Mouse (Mus musculus): ENCODE measurements around the gene Sppl3. TPM values are rescaled to one million over a fixed set of nuclear protein-coding genes. Genes with fewer than 3 reads are reported as not detected.

Gene Sppl3
- total RNA-seq, 2 experiments from 2014 or later: 20.1 to 20.8 TPM

- no peak for TF ChIP-seq CTCF (IDR thresholded peaks at IDR 0.05)
- Histone ChIP-seq H3K4me3 (no peak overlapping the region), H3K27ac (no peak overlapping the region)
- intact Hi-C loops (cut with DNase I): no loop called here
- no peak for DNase-seq
Measured at GRCm38 (mm10) chr5:114973131-114973530, 37.8 kb upstream of the Sppl3 start.

DNA sequence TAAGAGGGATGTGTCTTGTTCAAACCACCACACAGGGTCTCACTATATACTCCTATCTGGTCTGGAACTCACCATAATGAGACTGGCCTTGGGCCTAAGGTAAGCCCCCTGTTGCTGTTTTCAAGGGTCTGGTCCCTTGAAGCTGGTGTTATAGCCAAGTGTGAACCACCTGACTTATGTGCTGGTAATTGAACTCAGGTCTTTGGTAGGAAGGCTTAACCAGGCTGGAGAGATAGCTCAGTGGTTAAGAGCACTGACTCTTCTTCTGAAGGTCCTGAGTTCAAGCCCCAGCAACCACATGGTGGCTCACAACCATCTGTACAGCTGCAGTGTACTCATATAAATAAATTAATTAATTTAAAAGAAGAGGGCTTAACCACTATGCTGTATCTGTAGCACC is 34.0 kb upstream of the Sppl3 start:
- intact Hi-C loops (cut with DNase I): loop anchor here (5.0 kb wide), 2 partner anchors 210 to 260 kb away; partner anchors contain the start of gene Pop5

DNA sequence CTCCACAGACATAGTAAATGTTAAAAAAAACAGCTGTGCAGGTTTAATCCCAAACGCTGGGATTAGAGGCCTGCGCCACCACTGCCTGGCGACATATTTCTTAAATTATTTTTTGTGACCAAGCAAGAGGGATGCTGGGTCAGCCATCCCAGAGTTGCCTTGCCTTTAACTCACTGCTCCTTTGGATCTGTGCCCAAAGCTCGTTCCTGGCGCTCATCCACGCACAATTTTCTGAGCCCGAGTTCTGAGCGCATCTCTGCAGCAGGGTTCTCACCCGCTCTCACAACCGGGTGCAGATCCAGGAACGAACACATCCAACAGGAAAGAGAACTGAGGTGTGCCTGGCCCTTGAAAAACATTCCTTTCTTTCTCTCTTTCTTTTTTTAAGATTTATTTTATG is 32.5 kb upstream of the Sppl3 start:
- Histone ChIP-seq H3K27ac (no peak overlapping the region), H3K4me3 (no peak overlapping the region)
- DNase-seq: peak; percentile 35
- TF ChIP-seq CTCF (IDR thresholded peaks at IDR 0.05): no peak
- intact Hi-C loops (cut with DNase I): loop anchor here (5.0 kb wide), 2 partner anchors 209 to 259 kb away; partner anchors contain the start of gene Pop5

More for the DNA sequence above, 34.0 kb upstream of the Sppl3 start:
- no peak overlapping the region for H3K4me3 ChIP-seq
- TF ChIP-seq CTCF (IDR thresholded peaks at IDR 0.05): no peak
- no peak for DNase-seq
- H3K27ac ChIP-seq: no peak overlapping the region

DNA sequence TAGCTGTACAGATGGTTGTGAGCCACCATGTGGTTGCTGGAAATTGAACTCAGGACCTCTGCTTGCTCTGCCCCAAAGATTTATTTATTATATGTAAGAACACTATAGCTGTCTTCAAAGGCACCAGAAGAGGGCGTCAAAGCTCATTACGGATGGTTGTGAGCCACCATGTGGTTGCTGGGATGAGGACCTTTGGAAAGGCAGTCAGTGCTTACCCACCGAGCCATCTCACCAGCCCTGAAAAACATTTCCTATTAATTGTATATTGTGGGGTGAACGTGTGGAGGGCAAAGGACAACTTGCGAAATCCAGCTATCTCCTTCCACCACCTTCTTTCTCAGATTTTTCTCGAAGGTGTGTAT is 32.1 kb upstream of the Sppl3 start:
- Histone ChIP-seq H3K4me3 (peak overlapping the region; percentile 79), H3K27ac (no peak overlapping the region)
- DNase-seq: no peak
- intact Hi-C loops (cut with DNase I): loop anchor here (1.0 to 5.0 kb wide), 3 partner anchors 97 to 258 kb away; partner anchors contain the start of gene Pop5
- TF ChIP-seq CTCF (IDR thresholded peaks at IDR 0.05): no peak

GRCm38 (mm10) chr5:114979250-114980121 is 31.5 kb upstream of the Sppl3 start:
- no peak; the same call in none of the 2 replicates for TF ChIP-seq CTCF (IDR thresholded peaks at IDR 0.05)
- intact Hi-C loops (cut with DNase I): loop anchor here (1.0 to 5.0 kb wide), 3 partner anchors 97 to 258 kb away; partner anchors contain the start of gene Pop5
- Histone ChIP-seq H3K4me3 (peak overlapping the region; percentile 79), H3K27ac (peak overlapping the region; percentile 77)
- peak; percentile 69 for DNase-seq

GRCm38 (mm10) chr5:114980122-114980748 is 30.7 kb upstream of the Sppl3 start:
- peak; percentile 28 for DNase-seq
- H3K27ac ChIP-seq: peak overlapping the region; percentile 77
- peak overlapping the region; percentile 79 for H3K4me3 ChIP-seq
- intact Hi-C loops (cut with DNase I): no loop called here
- no peak for TF ChIP-seq CTCF (IDR thresholded peaks at IDR 0.05)

DNA sequence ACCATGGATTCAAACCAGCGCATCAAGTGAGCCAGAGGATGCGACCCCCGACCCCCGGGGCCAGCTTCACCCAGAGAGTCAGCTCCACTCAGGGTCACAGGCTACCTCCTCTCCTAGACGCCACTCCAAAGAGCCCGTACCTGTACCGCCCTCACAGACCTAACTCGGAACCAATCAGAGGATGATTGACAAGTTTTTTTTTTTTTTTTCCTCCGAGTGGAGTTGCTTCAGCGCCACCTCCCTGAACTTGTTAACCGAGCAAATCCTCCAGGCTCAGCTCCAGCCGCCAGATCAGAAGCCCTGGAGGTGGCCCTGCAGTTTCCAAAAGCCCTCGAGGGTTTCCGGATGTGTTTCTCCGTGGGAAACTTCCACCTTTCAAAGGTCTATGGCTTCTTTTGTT is 28.9 kb upstream of the Sppl3 start:
- Histone ChIP-seq H3K4me3 (no peak overlapping the region), H3K27ac (no peak overlapping the region)
- DNase-seq: no peak
- intact Hi-C loops (cut with DNase I): no loop called here
- no peak for TF ChIP-seq CTCF (IDR thresholded peaks at IDR 0.05)

GRCm38 (mm10) chr5:114985074-114985473 is 25.9 kb upstream of the Sppl3 start:
- H3K4me3 ChIP-seq: no peak overlapping the region
- H3K27ac ChIP-seq: no peak overlapping the region
- TF ChIP-seq CTCF (IDR thresholded peaks at IDR 0.05): no peak
- intact Hi-C loops (cut with DNase I): no loop called here
- no peak for DNase-seq

DNA sequence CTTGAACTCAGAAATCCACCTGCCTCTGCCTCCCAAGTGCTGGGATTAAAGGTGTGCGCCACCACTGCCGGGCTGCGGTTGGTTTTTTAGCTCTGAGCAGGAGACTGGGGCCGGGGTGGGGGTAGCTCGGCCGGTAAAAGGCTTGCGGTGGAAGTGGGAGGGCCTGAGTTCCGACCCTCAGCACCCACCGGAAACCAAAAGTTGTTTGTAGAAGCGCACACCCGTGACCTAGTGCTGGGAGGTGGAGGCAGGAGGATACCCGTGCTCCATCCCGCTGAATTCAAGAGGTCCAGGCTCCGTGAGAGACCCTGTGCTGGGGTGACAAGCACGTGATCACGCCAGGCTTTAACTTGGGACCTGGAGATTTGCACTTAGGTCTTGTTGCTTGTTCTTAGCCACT is 14.5 kb upstream of the Sppl3 start:
- Histone ChIP-seq H3K4me3 (no peak overlapping the region), H3K27ac (no peak overlapping the region)
- no peak for DNase-seq
- intact Hi-C loops (cut with DNase I): no loop called here
- TF ChIP-seq CTCF (IDR thresholded peaks at IDR 0.05): no peak

DNA sequence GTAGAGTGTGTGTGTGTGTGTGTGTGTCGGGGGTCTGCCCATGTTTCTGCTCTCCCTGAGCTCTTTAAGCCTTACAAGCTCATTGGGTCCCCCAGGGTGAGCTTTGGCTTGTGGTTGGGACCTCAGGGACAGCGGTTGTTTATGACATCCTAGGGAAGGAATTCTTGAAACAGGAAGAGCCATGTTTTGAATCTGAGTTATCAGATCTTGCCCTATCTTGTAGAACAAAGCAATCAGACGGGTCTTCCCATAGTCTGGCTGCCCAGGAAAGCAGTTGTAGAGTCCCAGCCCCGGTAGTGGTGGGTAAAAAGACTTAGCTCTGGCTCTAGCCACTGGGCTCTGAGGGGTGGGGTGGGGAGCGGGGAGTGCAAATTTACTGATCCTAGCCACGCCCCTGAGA is 13.6 kb upstream of the Sppl3 start:
- no peak for DNase-seq
- TF ChIP-seq CTCF (IDR thresholded peaks at IDR 0.05): no peak
- intact Hi-C loops (cut with DNase I): no loop called here
- no peak overlapping the region for H3K4me3 ChIP-seq
- H3K27ac ChIP-seq: no peak overlapping the region

- no peak overlapping the region for H3K4me3 ChIP-seq
- no peak overlapping the region for H3K27ac ChIP-seq
- intact Hi-C loops (cut with DNase I): no loop called here
- no peak for TF ChIP-seq CTCF (IDR thresholded peaks at IDR 0.05)
- no peak for DNase-seq
Measured at GRCm38 (mm10) chr5:115000503-115000902, 10.4 kb upstream of the Sppl3 start.

- intact Hi-C loops (cut with DNase I): no loop called here
- Histone ChIP-seq H3K27ac (peak overlapping the region; percentile 78), H3K4me3 (no peak overlapping the region)
- peak; percentile 65 for DNase-seq
- TF ChIP-seq CTCF (IDR thresholded peaks at IDR 0.05): no peak
Measured at GRCm38 (mm10) chr5:115001464-115001863, 9.5 kb upstream of the Sppl3 start.

DNA sequence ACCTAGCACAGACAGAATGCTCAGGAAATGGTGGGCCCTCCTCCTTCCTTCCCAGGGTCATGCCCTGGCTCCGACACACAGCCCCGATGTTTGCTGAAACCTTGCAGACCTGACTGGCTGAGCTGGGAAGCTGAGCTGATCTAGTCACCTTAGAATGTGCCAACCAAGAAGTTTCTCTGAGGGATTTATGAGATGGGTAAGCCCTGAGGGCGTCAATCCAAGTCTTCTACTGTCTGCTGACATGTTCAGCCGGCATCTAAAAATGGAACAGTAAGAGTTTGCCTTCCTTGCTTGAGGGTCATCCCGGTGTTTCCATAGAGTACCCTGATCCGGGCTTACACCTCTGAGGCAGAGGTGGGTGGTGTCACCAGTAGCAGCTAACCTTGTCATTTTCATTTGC is 8.2 kb upstream of the Sppl3 start:
- intact Hi-C loops (cut with DNase I): no loop called here
- Histone ChIP-seq H3K4me3 (peak overlapping the region; percentile 46), H3K27ac (peak overlapping the region; percentile 78)
- DNase-seq: peak; percentile 63
- TF ChIP-seq CTCF (IDR thresholded peaks at IDR 0.05): no peak
